Mouse (Mus musculus): Measurements from ENCODE around the gene 4921504E06Rik. TPM values are rescaled to one million over a fixed set of nuclear protein-coding genes. Genes with fewer than 3 reads are reported as not detected.

Gene 4921504E06Rik
- polyA plus RNA-seq, 1 experiment from 2014 or later, result 0.15 TPM

- H3K27me3 ChIP-seq (replicated peaks; ENCODE audit: control insufficient read depth, insufficient read depth, low read length), result peaks cover 62% of the 10 kb centered on the region
- H3K4me1 ChIP-seq (ENCODE audit: control insufficient read depth, insufficient read depth, low read depth, low read length), result peaks cover 19% of the 10 kb centered on the region
- 3% methylated on average over 9 of the region's 9 CpGs for WGBS
- H3K27ac ChIP-seq (ENCODE audit: low read depth, low read length), result no peak overlapping the region
- no peaks in the 10 kb centered on the region for H3K36me3 ChIP-seq (ENCODE audit: control insufficient read depth, insufficient read depth, low read length)
- H3K4me3 ChIP-seq (ENCODE audit: low read length), result no peak overlapping the region
- H3K9me3 ChIP-seq (ENCODE audit: control insufficient read depth, low read length), result no peaks in the 10 kb centered on the region
- H3K4me2 ChIP-seq (ENCODE audit: low read length), result no peak overlapping the region
- no peak overlapping the region for H3K9ac ChIP-seq (ENCODE audit: low read depth, low read length)
- ATAC-seq, result no peak
Observed at GRCm38 (mm10) chr2:19444346-19444745, 109.4 kb downstream of the 4921504E06Rik start.

- Histone ChIP-seq H3K4me1 (ENCODE audit: control insufficient read depth, insufficient read depth, low read depth, low read length) (peaks cover 17% of the 10 kb centered on the region), H3K9me3 (ENCODE audit: control insufficient read depth, low read length) (no peaks in the 10 kb centered on the region), H3K4me2 (ENCODE audit: low read length) (no peak overlapping the region), H3K27ac (ENCODE audit: low read depth, low read length) (no peak overlapping the region), H3K4me3 (ENCODE audit: low read length) (no peak overlapping the region), H3K27me3 (replicated peaks; ENCODE audit: control insufficient read depth, insufficient read depth, low read length) (peaks cover 63% of the 10 kb centered on the region), H3K36me3 (ENCODE audit: control insufficient read depth, insufficient read depth, low read length) (no peaks in the 10 kb centered on the region), H3K9ac (ENCODE audit: low read depth, low read length) (no peak overlapping the region)
- WGBS, result 2% methylated on average over 41 of the region's 41 CpGs
- peak; percentile 64 for ATAC-seq
Observed at GRCm38 (mm10) chr2:19431614-19432323, 121.9 kb downstream of the 4921504E06Rik start.

- Histone ChIP-seq H3K9me3 (ENCODE audit: control insufficient read depth, low read length) (no peaks in the 10 kb centered on the region), H3K4me3 (ENCODE audit: low read length) (peak overlapping the region; percentile 37), H3K4me1 (ENCODE audit: control insufficient read depth, insufficient read depth, low read depth, low read length) (peaks cover 17% of the 10 kb centered on the region), H3K4me2 (ENCODE audit: low read length) (peak overlapping the region; percentile 56), H3K27me3 (replicated peaks; ENCODE audit: control insufficient read depth, insufficient read depth, low read length) (peaks cover 67% of the 10 kb centered on the region), H3K27ac (ENCODE audit: low read depth, low read length) (no peak overlapping the region), H3K36me3 (ENCODE audit: control insufficient read depth, insufficient read depth, low read length) (no peaks in the 10 kb centered on the region), H3K9ac (ENCODE audit: low read depth, low read length) (no peak overlapping the region)
- peak; percentile 62 for ATAC-seq
- WGBS, result under 1% methylated on average over 18 of the region's 18 CpGs
Observed at GRCm38 (mm10) chr2:19431186-19431585, 122.5 kb downstream of the 4921504E06Rik start.

- Histone ChIP-seq H3K27me3 (replicated peaks; ENCODE audit: control insufficient read depth, insufficient read depth, low read length) (peaks cover 67% of the 10 kb centered on the region), H3K9ac (ENCODE audit: low read depth, low read length) (no peak overlapping the region), H3K36me3 (ENCODE audit: control insufficient read depth, insufficient read depth, low read length) (no peaks in the 10 kb centered on the region), H3K4me3 (ENCODE audit: low read length) (peak overlapping the region; percentile 37), H3K9me3 (ENCODE audit: control insufficient read depth, low read length) (no peaks in the 10 kb centered on the region), H3K4me1 (ENCODE audit: control insufficient read depth, insufficient read depth, low read depth, low read length) (peaks cover 17% of the 10 kb centered on the region), H3K4me2 (ENCODE audit: low read length) (peak overlapping the region; percentile 56), H3K27ac (ENCODE audit: low read depth, low read length) (no peak overlapping the region)
- peak; percentile 59; the same call in 1 of the 2 replicates for ATAC-seq
- WGBS, result under 1% methylated on average over 33 of the region's 33 CpGs
Observed at GRCm38 (mm10) chr2:19430746-19431145, 123.0 kb downstream of the 4921504E06Rik start.

- Histone ChIP-seq H3K27ac (ENCODE audit: low read depth, low read length) (no peak overlapping the region), H3K4me2 (ENCODE audit: low read length) (peak overlapping the region; percentile 56), H3K4me3 (ENCODE audit: low read length) (peak overlapping the region; percentile 37), H3K4me1 (ENCODE audit: control insufficient read depth, insufficient read depth, low read depth, low read length) (peaks cover 17% of the 10 kb centered on the region), H3K9me3 (ENCODE audit: control insufficient read depth, low read length) (no peaks in the 10 kb centered on the region), H3K36me3 (ENCODE audit: control insufficient read depth, insufficient read depth, low read length) (no peaks in the 10 kb centered on the region), H3K9ac (ENCODE audit: low read depth, low read length) (no peak overlapping the region), H3K27me3 (replicated peaks; ENCODE audit: control insufficient read depth, insufficient read depth, low read length) (peaks cover 68% of the 10 kb centered on the region)
- WGBS, result 2% methylated on average over 31 of the region's 31 CpGs
- no peak for ATAC-seq
Observed at GRCm38 (mm10) chr2:19429691-19430690, 123.7 kb downstream of the 4921504E06Rik start.

- 6% methylated on average over 10 of the region's 10 CpGs for WGBS
- H3K4me3 ChIP-seq (ENCODE audit: low read length), result no peak overlapping the region
- H3K27me3 ChIP-seq (replicated peaks; ENCODE audit: control insufficient read depth, insufficient read depth, low read length), result peaks cover 63% of the 10 kb centered on the region
- ATAC-seq, result no peak
- H3K4me2 ChIP-seq (ENCODE audit: low read length), result no peak overlapping the region
- no peaks in the 10 kb centered on the region for H3K9me3 ChIP-seq (ENCODE audit: control insufficient read depth, low read length)
- no peak overlapping the region for H3K9ac ChIP-seq (ENCODE audit: low read depth, low read length)
- peaks cover 17% of the 10 kb centered on the region for H3K4me1 ChIP-seq (ENCODE audit: control insufficient read depth, insufficient read depth, low read depth, low read length)
- no peak overlapping the region for H3K27ac ChIP-seq (ENCODE audit: low read depth, low read length)
- no peaks in the 10 kb centered on the region for H3K36me3 ChIP-seq (ENCODE audit: control insufficient read depth, insufficient read depth, low read length)
Observed at GRCm38 (mm10) chr2:19429031-19429430, 124.7 kb downstream of the 4921504E06Rik start.

- Histone ChIP-seq H3K36me3 (ENCODE audit: control insufficient read depth, insufficient read depth, low read length) (no peaks in the 10 kb centered on the region), H3K4me2 (ENCODE audit: low read length) (no peak overlapping the region), H3K27ac (ENCODE audit: low read depth, low read length) (no peak overlapping the region), H3K4me1 (ENCODE audit: control insufficient read depth, insufficient read depth, low read depth, low read length) (no peaks in the 10 kb centered on the region), H3K9ac (ENCODE audit: low read depth, low read length) (no peak overlapping the region), H3K9me3 (ENCODE audit: control insufficient read depth, low read length) (no peaks in the 10 kb centered on the region), H3K27me3 (replicated peaks; ENCODE audit: control insufficient read depth, insufficient read depth, low read length) (peaks cover 23% of the 10 kb centered on the region), H3K4me3 (ENCODE audit: low read length) (no peak overlapping the region)
- WGBS, result 56% methylated on average over 6 of the region's 6 CpGs
- no peak for ATAC-seq
Observed at GRCm38 (mm10) chr2:19423086-19423485, 130.6 kb downstream of the 4921504E06Rik start.

- Histone ChIP-seq H3K4me3 (ENCODE audit: low read length) (no peak overlapping the region), H3K36me3 (ENCODE audit: control insufficient read depth, insufficient read depth, low read length) (no peaks in the 10 kb centered on the region), H3K27me3 (replicated peaks; ENCODE audit: control insufficient read depth, insufficient read depth, low read length) (peaks cover 17% of the 10 kb centered on the region), H3K4me2 (ENCODE audit: low read length) (no peak overlapping the region), H3K9ac (ENCODE audit: low read depth, low read length) (no peak overlapping the region), H3K4me1 (ENCODE audit: control insufficient read depth, insufficient read depth, low read depth, low read length) (no peaks in the 10 kb centered on the region), H3K27ac (ENCODE audit: low read depth, low read length) (no peak overlapping the region), H3K9me3 (ENCODE audit: control insufficient read depth, low read length) (no peaks in the 10 kb centered on the region)
- ATAC-seq, result no peak
Observed at GRCm38 (mm10) chr2:19422226-19422625, 131.5 kb downstream of the 4921504E06Rik start.

All from hindbrain, embryonic 16.5 days (tissue).